Mouse (Mus musculus): ENCODE measurements around the gene Clic3.
A peak's percentile ranks its signal among the peaks of the same experiment; 100 is the strongest.
"Not testable (repeated sequence)": the region's sequence is repeated elsewhere in the genome, so short reads cannot be mapped to it uniquely, and the experiment has no call there.

Clic3 gene

GRCm38 (mm10) chr2:25456205-25456953, at the start of gene Clic3:
Gene Clic3, plus strand, starts transcription at chr2:25456838.
- no peak for DNase-seq (ENCODE audit: low read depth)

GRCm38 (mm10) chr2:25408908-25409307, 47.7 kb upstream of the Clic3 start:
- DNase-seq (ENCODE audit: low read depth): no peak

- not testable (repeated sequence) for DNase-seq (ENCODE audit: low read depth)
Measured at GRCm38 (mm10) chr2:25413436-25413835, 43.2 kb upstream of the Clic3 start.

GRCm38 (mm10) chr2:25417426-25417825, 39.2 kb upstream of the Clic3 start:
- no peak for DNase-seq (ENCODE audit: low read depth)

GRCm38 (mm10) chr2:25421896-25422295, 34.7 kb upstream of the Clic3 start:
- no peak for DNase-seq (ENCODE audit: low read depth)

GRCm38 (mm10) chr2:25422587-25423410, 33.8 kb upstream of the Clic3 start, which contains the start of gene Fut7:
Gene Fut7, plus strand, starts transcription at chr2:25423267.
- DNase-seq (ENCODE audit: low read depth): no peak

GRCm38 (mm10) chr2:25423626-25424025, 33.0 kb upstream of the Clic3 start:
- no peak for DNase-seq (ENCODE audit: low read depth)

- DNase-seq (ENCODE audit: low read depth): no peak
Measured at GRCm38 (mm10) chr2:25425481-25425880, 31.2 kb upstream of the Clic3 start.

GRCm38 (mm10) chr2:25426721-25427191, 29.9 kb upstream of the Clic3 start:
- peak; percentile 27 for DNase-seq (ENCODE audit: low read depth)

GRCm38 (mm10) chr2:25427256-25427655, 29.4 kb upstream of the Clic3 start:
- DNase-seq (ENCODE audit: low read depth): no peak

GRCm38 (mm10) chr2:25428442-25429236, 28.0 kb upstream of the Clic3 start, which contains the start of gene Abca2:
Gene Abca2, plus strand, starts transcription at chr2:25428703.
- peak; percentile 53 for DNase-seq (ENCODE audit: low read depth)

GRCm38 (mm10) chr2:25429435-25430180, 27.0 kb upstream of the Clic3 start:
- DNase-seq (ENCODE audit: low read depth): no peak

- no peak for DNase-seq (ENCODE audit: low read depth)
Measured at GRCm38 (mm10) chr2:25430395-25431233, 26.0 kb upstream of the Clic3 start.

- no peak for DNase-seq (ENCODE audit: low read depth)
Measured at GRCm38 (mm10) chr2:25431308-25431855, 25.3 kb upstream of the Clic3 start.

- DNase-seq (ENCODE audit: low read depth): no peak
Measured at GRCm38 (mm10) chr2:25432326-25433098, 24.1 kb upstream of the Clic3 start.

GRCm38 (mm10) chr2:25433101-25433500, 23.5 kb upstream of the Clic3 start:
- DNase-seq (ENCODE audit: low read depth): no peak

- DNase-seq (ENCODE audit: low read depth): no peak
Measured at GRCm38 (mm10) chr2:25434292-25434691, 22.3 kb upstream of the Clic3 start.

GRCm38 (mm10) chr2:25436286-25436820, 20.3 kb upstream of the Clic3 start:
- DNase-seq (ENCODE audit: low read depth): no peak

- DNase-seq (ENCODE audit: low read depth): no peak
Measured at GRCm38 (mm10) chr2:25441067-25441466, 15.6 kb upstream of the Clic3 start.

All from fibroblast of lung, adult 2 months (primary cell).